14 mouse cellular contexts compared by ENCODE assay signal in genomic region chr1:119035931-119036330, GRCm38 (mm10). TPM values are rescaled to one million over a fixed set of nuclear protein-coding genes. Genes with fewer than 3 reads are reported as not detected.
DNase-seq lines count a peak whose midpoint lies in the region; ATAC-seq and TF ChIP-seq lines count a peak whose summit lies in the region.
"Had no signal": no experiment of that assay in that cellular context is flagged by ENCODE, and none has a peak within 500 bp of the region (broad histone marks: within the 10 kb centered on the region; RNA-seq: fewer than 3 reads in every experiment).

No protein-coding gene starts in this region.

- peaks cover 98% of the 10 kb centered on the region for H3K36me3 ChIP-seq in E14TG2a.4 (ENCODE audit: insufficient read depth, low read length)
- no peaks in the 10 kb centered on the region for H3K36me3 ChIP-seq in limb, embryonic 11.5 days (ENCODE audit: control insufficient read depth, insufficient read depth, low read length)

- no peak overlapping the region for H3K9ac ChIP-seq in limb, embryonic 11.5 days (ENCODE audit: low read length)

- no peak for ATAC-seq in limb, embryonic 11.5 days (ENCODE audit: insufficient number of reproducible peaks, low FRiP score, low TSS enrichment, low read depth)

- peak overlapping the region; percentile 84; the same call in 1 of the 2 replicates for H3K27ac ChIP-seq in layer of hippocampus, adult 2 months
- 0 out of 2 replicates have a peak overlapping the region, but pooled peaks have one; percentile 36 for H3K27ac ChIP-seq in limb, embryonic 11.5 days (replicated peaks; ENCODE audit: low read depth, low read length)

- no peaks in the 10 kb centered on the region for H3K27me3 ChIP-seq in E14TG2a.4 (ENCODE audit: insufficient read depth, low read length)
- H3K27me3 ChIP-seq in limb, embryonic 11.5 days (ENCODE audit: control insufficient read depth, insufficient read depth, low read length), result no peaks in the 10 kb centered on the region
- H3K27me3 ChIP-seq: CH12.LX had no signal

- no peak overlapping the region for H3K4me2 ChIP-seq in limb, embryonic 11.5 days (ENCODE audit: low read depth, severe bottlenecking)

- DNase-seq in layer of hippocampus, adult 2 months (ENCODE audit: low spot score in 2 of 2), result no peak
- DNase-seq in layer of hippocampus, postnatal 10 days (ENCODE audit: low spot score in 2 of 2), result no peak
- peak; percentile 29 for DNase-seq in embryo, embryonic 10.5 days (ENCODE audit: low spot score)
- peak; percentile 32 for DNase-seq in limb, embryonic 11.5 days (ENCODE audit: low spot score)
- no peak for DNase-seq in ovary, postnatal 10 days (ENCODE audit: low spot score)
- no peak for DNase-seq in ovary, postnatal 14 days (ENCODE audit: low spot score)
- DNase-seq: cerebellum, adult 11 months; heart, postnatal 36 days; kidney, adult 18-20 months; thymus, postnatal 14 days had no signal

- 27% methylated on average over 8 of the region's 8 CpGs for WGBS in limb, embryonic 11.5 days

- H3K9me3 ChIP-seq in E14TG2a.4 (ENCODE audit: low read length), result no peaks in the 10 kb centered on the region
- no peaks in the 10 kb centered on the region for H3K9me3 ChIP-seq in limb, embryonic 11.5 days (ENCODE audit: control insufficient read depth, low read length)

- no peak for TF ChIP-seq CTCF in layer of hippocampus, adult 2 months (conservative IDR thresholded peaks at IDR 0.05)
- TF ChIP-seq CTCF in E14TG2a.4 (conservative IDR thresholded peaks at IDR 0.05; ENCODE audit: low read length), result no peak

- H3K4me1 ChIP-seq in E14TG2a.4 (replicated peaks; ENCODE audit: low read depth, low read length), result peaks cover 90% of the 10 kb centered on the region
- H3K4me1 ChIP-seq in limb, embryonic 11.5 days (ENCODE audit: control insufficient read depth, insufficient read depth, low read length), result peaks cover 32% of the 10 kb centered on the region

- H3K4me3 ChIP-seq in layer of hippocampus, adult 2 months, result no peak overlapping the region
- H3K4me3 ChIP-seq in E14TG2a.4 (replicated peaks; ENCODE audit: low read length), result 0 out of 2 replicates have a peak overlapping the region, but pooled peaks have one; percentile 3
- no peak overlapping the region for H3K4me3 ChIP-seq in limb, embryonic 11.5 days (ENCODE audit: low read depth, low read length)

RNA-seq across cellular contexts. Expression of gene Gli2, which starts 17.5 kb away (rescaled TPM):
- total RNA-seq in layer of hippocampus, adult 2 months (2021), result 1 to 10 TPM; 4.6 to 4.8 TPM
- total RNA-seq in layer of hippocampus, postnatal 10 days (2021), result 1 to 10 TPM; 5.6 to 6.8 TPM
- 17.7 and 17.8 TPM in 2 replicates for polyA plus RNA-seq in limb, embryonic 11.5 days (2014; fragmentation: Nextera tagmentation; extraction: Ambion mirVana)
- total RNA-seq: CH12.LX; common myeloid progenitor, adult 5-6 weeks; liver, adult 2 months had no signal

Comparison
In these comparisons a context has a peak if more than half of its experiments do, and no peak if none do; other contexts are left out.
1. DNase-seq: peak in embryo, embryonic 10.5 days (single experiment) and limb, embryonic 11.5 days (single experiment); none in layer of hippocampus, adult 2 months (0 of 2), layer of hippocampus, postnatal 10 days (0 of 2), ovary, postnatal 10 days (single experiment) and ovary, postnatal 14 days (single experiment).